Mouse (Mus musculus): ENCODE measurements around the gene Atg16l1. TPM values are rescaled to one million over a fixed set of nuclear protein-coding genes. Genes with fewer than 3 reads are reported as not detected.

The Atg16l1 gene
- total RNA-seq (2021): 10 to 100 TPM; 61.7 to 65.2 TPM

DNA sequence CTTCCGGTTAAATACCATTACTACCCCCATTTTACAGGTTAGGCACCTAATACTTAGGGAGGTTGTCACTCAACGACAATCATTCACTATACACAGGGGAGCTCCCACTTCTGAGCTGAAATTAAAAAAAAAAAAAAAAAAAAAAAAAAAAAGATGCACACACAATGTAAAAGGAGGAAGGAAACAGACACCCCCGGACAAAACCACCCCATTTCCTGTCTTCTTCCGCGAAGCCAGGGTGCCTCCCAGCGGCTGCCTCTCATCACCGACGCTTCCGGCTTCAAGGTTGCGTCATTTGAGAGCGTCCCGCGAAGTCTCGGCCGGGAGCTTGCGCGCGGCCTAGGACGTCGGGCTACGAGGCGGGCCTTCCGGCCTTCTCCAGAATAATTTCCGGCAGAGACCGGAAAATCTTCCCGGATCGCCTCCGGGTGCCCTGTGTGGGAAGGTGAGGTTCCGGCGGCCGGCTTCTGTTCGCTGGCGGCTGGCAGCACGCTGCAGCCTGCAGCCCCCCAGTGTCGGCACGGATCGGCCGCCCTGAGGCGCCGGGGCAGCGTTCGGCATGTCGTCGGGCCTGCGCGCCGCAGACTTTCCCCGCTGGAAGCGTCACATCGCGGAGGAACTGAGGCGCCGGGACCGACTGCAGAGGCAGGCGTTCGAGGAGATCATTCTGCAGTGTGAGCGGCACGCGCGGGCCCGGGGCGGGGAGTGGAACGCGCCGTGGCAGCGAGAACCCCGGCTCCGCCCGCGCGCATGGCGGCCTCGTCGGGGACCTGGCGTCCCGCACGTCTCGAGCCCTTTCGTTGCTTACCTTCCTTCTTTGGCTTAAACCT is at the start of gene Atg16l1:
Gene Atg16l1 (plus strand): TSS at position 230 of the 830 bp plus-strand sequence.
- intact Hi-C loops (cut with DNase I): loop anchor here (1.0 to 10.0 kb wide), 3 partner anchors 289 to 541 kb away; partner anchors contain the start of gene Eif4e2
- peak; percentile 96 to 98 for DNase-seq (ENCODE audit: low spot score in 2 of 2)

DNA sequence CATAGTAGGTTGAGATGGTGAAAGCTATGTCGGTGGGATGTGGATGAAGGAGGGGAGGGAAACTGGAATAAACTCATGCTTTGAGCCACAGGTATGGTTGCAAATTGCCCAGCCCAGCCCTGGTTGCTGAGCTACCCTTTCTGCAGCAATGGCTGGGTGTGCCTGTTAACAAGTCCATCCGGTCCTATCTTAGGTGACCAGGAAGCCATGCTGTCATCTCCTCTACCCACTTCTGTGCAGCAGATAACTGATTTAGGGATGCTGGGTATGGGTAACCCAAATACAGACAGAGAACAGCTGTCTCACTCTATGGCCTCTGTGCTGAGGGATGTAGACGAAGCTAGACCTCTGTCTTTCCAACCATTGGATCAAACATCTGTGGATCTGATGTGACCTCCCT is 49.3 kb upstream of the Atg16l1 start:
- intact Hi-C loops (cut with DNase I): no loop called here

DNA sequence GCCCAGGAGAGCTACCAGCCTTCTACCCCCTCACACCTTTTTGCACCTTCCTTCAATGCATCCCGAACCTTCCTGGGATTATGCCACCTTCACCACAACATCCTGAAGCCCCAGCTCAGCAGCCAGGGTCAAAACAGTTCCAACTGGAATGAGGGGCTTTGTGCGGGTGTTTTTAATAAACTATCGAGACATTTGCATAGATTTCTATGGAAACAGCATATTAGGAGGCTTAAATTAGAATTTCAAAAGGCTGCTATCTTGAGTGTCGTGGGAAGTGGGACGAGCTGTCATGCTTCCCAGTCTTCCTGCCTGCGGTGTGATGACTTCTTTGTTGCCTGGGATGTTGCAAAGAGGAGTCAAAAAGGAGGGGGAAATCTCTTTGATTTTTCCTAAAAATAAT is 46.6 kb upstream of the Atg16l1 start:
- peak; percentile 60 to 94 for DNase-seq (ENCODE audit: low spot score in 2 of 2)
- intact Hi-C loops (cut with DNase I): loop anchor here (1.0 to 2.0 kb wide), 2 partner anchors 24 kb away; no protein-coding TSS in a partner anchor

More for the DNA sequence above, 49.3 kb upstream of the Atg16l1 start:
- no peak for DNase-seq (ENCODE audit: low spot score in 2 of 2)

DNA sequence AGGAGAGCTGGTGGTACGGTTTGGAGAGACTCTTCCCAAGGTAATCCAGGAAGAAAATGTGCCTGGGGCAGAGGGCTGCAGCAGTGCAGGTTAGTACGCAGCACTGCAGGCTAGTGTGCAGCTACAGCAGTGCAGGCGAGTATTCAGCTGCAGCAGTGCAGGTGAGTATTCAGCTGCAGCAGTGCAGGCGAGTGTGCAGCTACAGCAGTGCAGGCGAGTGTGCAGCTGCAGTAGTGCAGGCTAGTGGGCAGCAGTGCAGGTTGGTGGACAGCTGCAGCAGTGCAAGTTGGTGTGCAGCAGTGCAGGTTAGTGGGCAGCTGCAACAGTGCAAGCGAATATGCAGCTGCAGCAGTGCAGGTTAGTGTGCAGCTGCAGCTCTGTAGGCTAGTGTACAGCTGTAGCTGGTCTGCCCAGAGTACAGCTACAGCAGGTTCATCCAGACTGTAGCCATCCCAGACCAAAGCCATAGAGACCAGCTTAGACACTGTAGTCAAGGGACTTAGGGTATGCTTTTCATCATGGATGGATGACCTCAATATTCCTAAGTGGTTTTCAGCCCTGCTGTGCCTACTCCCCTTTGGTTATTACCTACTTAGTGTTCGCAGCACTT is 45.9 kb upstream of the Atg16l1 start:
- intact Hi-C loops (cut with DNase I): loop anchor here (1.0 to 2.0 kb wide), 2 partner anchors 23 to 24 kb away; no protein-coding TSS in a partner anchor
- DNase-seq (ENCODE audit: low spot score in 2 of 2): no peak

DNA sequence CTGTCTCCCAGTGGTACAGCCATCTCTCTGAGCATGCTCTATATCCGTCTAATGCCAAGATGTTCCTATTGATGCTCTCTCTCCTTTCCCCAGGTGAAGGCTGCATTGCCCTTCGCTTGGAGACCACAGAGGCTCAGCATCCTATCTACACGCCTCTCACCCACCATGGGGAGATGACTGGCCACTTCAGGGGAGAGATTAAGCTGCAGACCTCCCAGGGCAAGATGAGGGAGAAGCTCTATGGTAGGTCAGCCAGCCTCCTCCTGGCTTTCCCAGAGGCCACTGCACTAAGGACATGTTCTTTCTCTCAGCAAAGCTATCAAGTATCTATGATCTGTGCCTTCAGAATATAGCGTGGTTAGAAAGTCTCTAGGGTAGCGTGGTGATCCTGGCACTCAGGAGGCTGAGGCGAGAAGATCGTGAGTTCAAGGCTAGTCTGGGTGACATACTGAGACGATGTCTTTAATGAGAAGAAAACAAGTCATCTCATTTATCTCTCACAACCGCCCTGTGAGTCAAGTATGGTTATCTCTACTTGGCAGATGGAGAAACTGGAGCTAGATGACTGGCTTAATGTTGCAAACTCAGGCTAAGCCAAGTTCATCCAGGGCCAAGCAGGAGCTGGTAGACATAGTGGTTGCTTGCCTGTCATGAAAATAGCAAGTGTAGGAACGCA is 43.6 kb upstream of the Atg16l1 start:
- no peak for DNase-seq (ENCODE audit: low spot score in 2 of 2)
- intact Hi-C loops (cut with DNase I): no loop called here

DNA sequence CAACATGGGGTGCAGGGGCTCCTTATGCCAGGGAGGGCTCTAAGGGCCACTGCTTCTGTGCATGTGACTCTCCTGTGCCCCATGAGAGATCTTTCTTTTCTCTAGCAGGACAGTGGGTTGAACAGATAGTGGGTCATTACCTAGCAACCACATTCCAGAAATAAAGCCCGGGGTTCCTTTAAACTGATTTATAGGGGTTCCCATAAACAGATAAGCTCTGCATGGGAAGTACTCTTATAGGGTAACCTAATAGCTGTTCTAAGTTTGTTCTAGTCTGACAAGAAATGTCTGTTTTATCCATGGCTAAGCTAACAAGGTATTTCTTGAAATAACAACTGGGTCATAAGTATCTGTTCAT is 43.1 kb upstream of the Atg16l1 start:
- no peak for DNase-seq (ENCODE audit: low spot score in 2 of 2)
- intact Hi-C loops (cut with DNase I): no loop called here

DNA sequence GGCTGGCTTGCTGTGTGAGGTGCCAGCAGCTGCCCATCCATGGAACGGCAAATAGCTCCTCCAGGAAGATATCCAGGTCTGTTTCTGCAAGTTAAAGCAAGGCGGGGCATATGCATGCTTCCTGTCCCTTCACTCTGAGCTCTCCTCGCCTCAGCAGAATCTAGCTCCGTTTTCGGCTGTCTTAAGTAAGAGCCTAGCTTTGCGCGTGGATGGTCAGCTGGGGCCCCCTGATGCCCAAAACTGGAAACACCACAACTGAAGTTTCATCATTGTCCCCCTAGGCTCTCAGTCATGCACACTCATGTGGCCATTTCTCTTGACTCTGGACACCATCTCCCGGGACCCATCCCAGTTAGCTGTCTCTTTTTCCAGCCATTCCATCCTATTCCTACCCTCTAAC is 34.3 kb upstream of the Atg16l1 start:
- intact Hi-C loops (cut with DNase I): loop anchor here (5.0 kb wide), 2 partner anchors 119 to 214 kb away; partner anchors contain the start of gene Neu2
- DNase-seq (ENCODE audit: low spot score in 2 of 2): peak; percentile 65 to 84

DNA sequence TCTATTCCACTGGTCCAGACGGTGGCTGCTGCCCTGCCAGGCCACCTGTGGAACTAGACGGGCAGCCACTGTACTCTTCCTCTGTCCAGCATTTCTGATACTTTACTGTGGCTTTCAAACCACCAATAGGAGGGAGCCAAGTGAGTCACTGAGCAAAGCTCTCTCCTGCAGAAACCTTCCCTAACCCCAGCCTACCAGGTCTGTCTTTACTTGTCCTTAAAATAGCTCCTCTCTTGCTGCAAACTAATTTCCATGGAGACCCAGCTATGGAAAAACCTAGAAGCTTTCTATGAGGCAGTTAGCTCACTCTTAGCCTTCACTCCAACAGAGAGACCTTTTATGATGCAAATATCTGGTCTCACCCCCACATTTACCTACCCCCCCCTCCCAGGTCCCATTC is 33.6 kb upstream of the Atg16l1 start:
- DNase-seq (ENCODE audit: low spot score in 2 of 2): no peak

DNA sequence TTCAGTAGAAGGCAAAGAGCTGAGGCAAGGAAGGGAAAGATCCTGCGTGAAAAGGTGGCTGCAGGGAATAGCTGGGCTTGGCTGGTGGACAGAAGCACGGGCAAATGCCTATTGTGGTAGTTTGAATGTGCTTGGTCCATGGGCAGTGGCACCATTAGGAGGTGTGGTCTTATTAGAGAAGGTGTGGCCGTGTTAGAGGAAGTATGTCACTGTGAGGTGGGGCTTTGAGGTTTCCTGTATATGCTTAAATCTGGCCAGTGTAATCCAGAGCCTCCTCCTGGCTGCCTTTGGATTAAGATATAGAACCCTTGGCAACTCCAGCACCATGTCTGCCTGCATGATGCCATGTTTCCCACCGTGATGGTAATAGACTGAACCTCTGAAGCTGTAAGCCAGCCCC is 32.3 kb upstream of the Atg16l1 start:
- DNase-seq (ENCODE audit: low spot score in 2 of 2): no peak
- intact Hi-C loops (cut with DNase I): loop anchor here (5.0 kb wide), 2 partner anchors 121 to 216 kb away; partner anchors contain the start of gene Neu2

More for the DNA sequence above, 33.6 kb upstream of the Atg16l1 start:
- intact Hi-C loops (cut with DNase I): loop anchor here (5.0 kb wide), 2 partner anchors 120 to 215 kb away; partner anchors contain the start of gene Neu2

DNA sequence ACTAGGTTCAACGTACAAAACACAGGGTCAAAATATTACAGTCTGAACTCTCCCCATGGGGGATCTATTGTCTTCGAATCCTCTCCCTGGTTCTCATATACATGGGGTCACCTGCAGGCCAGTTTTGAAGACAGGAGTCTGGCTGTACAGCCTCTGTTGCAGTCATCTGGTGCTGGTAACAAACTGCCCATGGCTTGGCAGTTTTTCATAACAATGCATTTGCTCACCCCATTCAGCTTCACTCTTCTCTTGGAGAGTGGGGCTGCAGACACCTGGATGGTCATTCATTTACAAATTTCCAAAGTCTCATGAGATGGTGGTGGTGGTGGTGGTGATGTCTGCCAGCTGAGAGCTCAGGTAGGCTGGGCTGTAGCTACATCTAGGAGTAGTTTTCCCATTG is 26.6 kb upstream of the Atg16l1 start:
- intact Hi-C loops (cut with DNase I): no loop called here
- DNase-seq (ENCODE audit: low spot score in 2 of 2): no peak

DNA sequence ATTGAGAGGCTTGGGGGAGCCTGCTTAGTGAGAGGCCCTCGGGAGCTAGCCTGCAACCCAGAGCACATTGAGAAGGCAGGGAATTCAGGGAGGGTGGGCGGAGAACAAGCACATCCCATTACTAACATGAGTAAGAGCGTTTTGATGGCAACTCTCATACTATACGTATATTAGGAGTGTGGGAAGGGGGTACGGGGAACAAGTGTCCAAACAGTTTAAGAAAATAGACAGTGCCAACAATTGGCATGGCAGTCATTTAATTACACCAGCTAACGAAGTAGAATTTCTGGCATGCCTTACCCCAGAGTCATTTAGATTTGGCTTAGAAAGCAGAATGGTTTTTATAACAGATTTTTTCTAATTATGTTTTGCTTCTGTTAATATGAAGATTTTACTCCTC is 25.8 kb upstream of the Atg16l1 start:
- intact Hi-C loops (cut with DNase I): no loop called here
- DNase-seq (ENCODE audit: low spot score in 2 of 2): peak in 1 of 2 experiments; percentile 26

DNA sequence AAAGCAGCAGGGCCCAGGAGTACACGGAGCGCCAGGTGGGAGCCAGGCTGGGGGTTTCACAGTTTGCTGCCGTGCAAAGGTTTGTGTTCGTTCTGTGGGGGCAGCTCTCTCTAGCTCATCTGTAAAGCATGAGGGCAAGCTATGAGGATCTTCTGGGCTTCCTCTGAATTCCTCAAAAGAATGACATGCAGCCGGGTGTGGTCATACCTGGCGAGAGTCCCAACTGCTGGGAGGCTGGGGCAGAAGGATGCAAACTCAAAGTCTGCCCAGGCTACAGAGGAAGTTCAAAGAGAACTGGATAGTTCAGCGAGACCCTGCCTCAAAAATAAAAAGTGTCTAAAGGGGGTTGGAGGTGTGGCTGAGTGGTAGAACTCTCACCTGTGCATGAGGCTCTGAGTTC is 25.4 kb upstream of the Atg16l1 start:
- no peak for DNase-seq (ENCODE audit: low spot score in 2 of 2)
- intact Hi-C loops (cut with DNase I): no loop called here

DNA sequence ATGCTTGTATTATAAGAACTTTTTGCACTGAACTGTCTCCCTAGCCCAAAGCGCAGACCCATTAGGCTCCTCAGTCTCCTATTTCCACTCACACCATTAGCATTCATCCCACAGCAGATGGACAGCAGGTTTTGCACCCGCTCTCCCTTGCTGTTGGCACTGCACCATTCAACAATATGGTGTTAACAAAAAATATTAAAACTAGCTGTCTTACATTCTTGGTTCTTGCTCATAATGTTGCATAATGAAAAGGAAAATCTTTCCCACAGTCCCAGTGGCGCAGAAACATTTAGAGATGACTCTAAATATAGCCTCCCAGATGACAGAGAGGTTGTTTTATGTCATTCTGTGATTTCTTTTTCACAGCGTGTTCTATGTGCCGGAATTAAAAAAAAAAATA is 22.5 kb upstream of the Atg16l1 start:
- intact Hi-C loops (cut with DNase I): loop anchor here (2.0 kb wide), 1 partner anchor 24 kb away; no protein-coding TSS in a partner anchor
- peak; percentile 52 to 87 for DNase-seq (ENCODE audit: low spot score in 2 of 2)

DNA sequence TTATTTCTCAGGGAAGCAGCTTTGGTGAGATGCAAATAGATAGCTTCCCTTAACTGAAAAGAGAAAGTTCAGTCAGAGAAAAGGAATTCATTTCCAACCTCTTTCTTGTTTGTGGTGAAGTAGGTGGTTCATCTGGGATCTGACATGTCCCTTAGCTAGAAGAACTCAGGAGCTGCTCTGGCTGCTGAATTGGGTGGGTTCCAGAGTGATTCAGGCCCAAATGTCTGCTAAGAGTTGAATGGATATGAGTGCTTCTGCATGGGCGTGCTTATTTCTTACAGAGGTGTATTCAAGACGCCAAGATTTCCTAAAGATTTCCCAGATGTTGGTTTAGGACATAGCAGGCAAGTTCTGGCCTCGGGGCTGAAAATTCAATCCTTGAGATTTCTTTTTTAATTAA is 21.5 kb upstream of the Atg16l1 start:
- DNase-seq (ENCODE audit: low spot score in 2 of 2): peak in 1 of 2 experiments; percentile 78
- intact Hi-C loops (cut with DNase I): loop anchor here (2.0 kb wide), 1 partner anchor 49 kb away; no protein-coding TSS in a partner anchor

DNA sequence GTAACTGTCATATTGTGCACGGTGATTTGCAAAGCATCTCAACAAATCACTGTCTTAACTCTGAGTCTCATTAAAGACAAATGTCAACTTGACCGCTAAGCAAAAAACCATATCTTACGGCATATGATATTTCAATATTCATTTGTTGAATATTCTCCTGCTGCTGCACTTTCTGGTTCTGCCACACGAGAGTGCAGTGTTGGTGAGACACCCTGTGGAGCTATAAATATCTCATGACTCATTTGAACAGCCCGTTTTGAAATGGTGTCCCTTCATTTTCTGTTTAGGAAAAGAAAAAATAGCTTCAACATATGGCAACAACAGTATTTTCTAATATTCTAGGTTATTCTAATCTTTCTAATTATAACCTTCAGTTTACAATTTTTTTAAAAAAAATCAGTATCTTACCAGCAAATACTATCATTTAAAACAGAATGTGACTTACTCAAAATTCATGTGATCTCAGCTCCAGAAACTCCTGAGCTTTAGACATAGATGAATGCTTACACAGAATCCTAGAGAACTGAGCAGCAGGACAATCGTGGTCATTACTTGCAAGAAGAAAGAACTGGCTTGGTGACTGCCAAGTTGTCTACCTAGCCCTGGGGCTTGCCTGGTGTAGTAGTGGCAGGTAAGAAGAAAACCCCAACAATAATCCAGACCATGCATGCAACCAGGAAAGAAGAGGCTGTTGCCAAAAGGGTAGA is 14.9 kb upstream of the Atg16l1 start:
- intact Hi-C loops (cut with DNase I): no loop called here
- peak in 1 of 2 experiments; percentile 75 for DNase-seq (ENCODE audit: low spot score in 2 of 2)

DNA sequence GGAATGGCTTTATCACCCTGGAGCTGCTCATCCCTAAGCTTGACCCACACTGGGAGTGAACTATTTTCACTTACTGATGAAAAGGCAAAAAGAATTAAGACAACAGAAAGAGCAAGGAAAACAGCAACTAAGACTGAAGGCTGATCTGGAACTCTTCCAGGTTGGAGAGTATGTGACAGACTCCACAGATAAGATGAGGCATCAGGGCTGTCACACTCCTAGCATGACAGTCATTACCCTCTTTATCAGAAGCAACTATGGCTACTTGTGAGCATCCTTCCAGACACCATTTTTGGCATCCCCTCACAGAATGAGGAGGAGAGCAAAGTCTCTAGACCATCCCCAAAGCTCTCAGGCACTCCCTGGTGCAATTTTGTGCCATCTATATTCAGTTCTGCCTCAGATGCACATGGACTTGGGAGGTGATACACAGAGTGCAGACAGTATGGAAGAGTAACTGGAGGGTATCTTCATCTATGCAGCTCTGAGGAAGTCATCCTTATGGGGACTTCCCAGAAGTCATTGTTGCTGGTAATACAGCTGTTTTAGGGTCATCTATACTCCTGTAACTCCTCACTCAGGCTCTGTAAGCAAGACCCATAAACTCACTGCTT is 6.2 kb upstream of the Atg16l1 start:
- no peak for DNase-seq (ENCODE audit: low spot score in 2 of 2)
- intact Hi-C loops (cut with DNase I): no loop called here

DNA sequence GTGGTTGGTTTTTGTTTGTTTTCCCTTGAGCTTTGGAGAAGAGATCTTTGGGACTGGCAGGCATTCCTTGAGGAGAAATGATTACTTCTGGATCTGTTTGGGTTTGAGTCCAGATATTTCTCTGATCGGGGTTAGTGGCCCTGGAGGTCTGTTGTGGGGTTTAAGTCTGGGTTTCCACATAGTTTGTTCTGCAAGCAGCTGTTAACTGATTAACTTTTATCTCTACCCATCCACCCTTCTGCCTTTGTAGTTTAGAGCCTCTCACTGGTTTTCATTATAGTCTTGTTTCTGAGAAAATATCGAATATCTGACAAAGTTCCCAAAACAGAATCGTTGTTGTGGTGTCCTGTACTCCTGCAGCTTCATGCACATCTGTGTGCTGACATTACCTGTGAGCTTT is 8.2 kb downstream of the Atg16l1 start:
- intact Hi-C loops (cut with DNase I): loop anchor here (5.0 kb wide), 1 partner anchor 158 kb away; no protein-coding TSS in a partner anchor
- DNase-seq (ENCODE audit: low spot score in 2 of 2): no peak

DNA sequence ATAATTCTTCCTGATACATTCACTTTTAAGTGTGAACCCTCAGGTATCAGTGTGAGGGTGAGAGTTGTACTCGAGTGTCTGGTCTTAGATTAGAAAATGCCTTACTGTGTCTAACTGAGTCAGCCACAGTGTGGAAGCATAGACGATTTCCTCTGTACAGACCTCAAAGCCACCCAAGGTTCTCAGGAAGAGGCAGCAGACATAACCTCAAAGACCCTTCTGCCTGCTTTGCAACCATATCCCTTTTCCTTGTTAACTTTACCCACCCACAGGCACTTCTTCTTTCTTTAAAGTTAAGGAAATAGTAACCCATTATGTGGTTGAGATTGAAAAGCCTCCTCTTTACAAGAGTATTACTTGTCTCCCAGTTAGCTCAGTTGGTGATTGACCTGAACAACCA is 10.1 kb downstream of the Atg16l1 start:
- no peak for DNase-seq (ENCODE audit: low spot score in 2 of 2)
- intact Hi-C loops (cut with DNase I): no loop called here

DNA sequence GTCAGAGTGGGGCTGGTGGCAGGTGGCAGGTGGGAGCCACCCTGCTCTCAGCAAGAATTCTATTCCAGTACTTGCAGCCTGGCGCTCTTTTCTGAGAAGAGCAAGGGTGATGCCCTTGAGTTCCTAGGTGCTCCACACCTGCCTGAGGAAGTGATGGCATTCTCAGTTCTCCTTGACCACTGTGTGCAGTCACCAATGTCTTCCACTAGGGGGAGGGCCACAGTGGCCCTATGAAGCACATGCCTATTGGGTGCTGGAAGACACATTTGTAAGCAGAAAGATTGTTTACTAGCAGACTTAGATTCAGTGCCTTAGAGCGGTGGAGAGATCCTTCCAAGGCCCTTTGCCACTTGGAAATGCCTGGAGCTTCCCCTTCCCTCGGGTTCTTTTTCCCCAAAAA is 10.6 kb downstream of the Atg16l1 start:
- no peak for DNase-seq (ENCODE audit: low spot score in 2 of 2)
- intact Hi-C loops (cut with DNase I): no loop called here
